Mouse (Mus musculus) forebrain, embryonic 10.5 days (tissue): ENCODE results near the gene Btg1. TPM values are rescaled to one million over a fixed set of nuclear protein-coding genes. Genes with fewer than 3 reads are reported as not detected.

Source experiments
- DNase-seq: peaks from one replicate; pipeline ENCODE4 v3.0.0-alpha.2; 2017; ENCODE audit warnings: low spot score; ENCODE audit errors: extremely low spot score
- H3K27ac ChIP-seq: fragments of 300-500 bp; sonication (generic); 2 replicates; pipeline ENCODE4 v1.5.1; 2016; ENCODE audit warnings: mild to moderate bottlenecking
- H3K27me3 ChIP-seq: fragments of 300-500 bp; sonication (generic); 2 replicates; pipeline ENCODE4 v1.6.1; 2016; ENCODE audit warnings: mild to moderate bottlenecking; ENCODE audit not compliant: poor library complexity, severe bottlenecking
- H3K36me3 ChIP-seq: fragments of 300-500 bp; sonication (generic); replicated peaks from 2 replicates; pipeline ENCODE4 v1.6.1; 2016; ENCODE audit warnings: mild to moderate bottlenecking, moderate library complexity
- H3K4me1 ChIP-seq: fragments of 300-500 bp; sonication (generic); 2 replicates; pipeline ENCODE4 v1.6.1; 2016
- H3K4me3 ChIP-seq: fragments of 300-500 bp; sonication (generic); 2 replicates; pipeline ENCODE4 v1.5.1; 2016; ENCODE audit warnings: mild to moderate bottlenecking, moderate library complexity
- H3K9me3 ChIP-seq: fragments of 300-500 bp; sonication (generic); 2 replicates; pipeline ENCODE4 v1.6.1; 2016; ENCODE audit warnings: mild to moderate bottlenecking, moderate library complexity
- WGBS: fragments of 180-500 bp; shearing (Covaris S2); methylation state at CpG from one replicate; pipeline ENCODE4 v1.1.7; 2016; 5-methylcytosine and 5-hydroxymethylcytosine counted together
- polyA plus RNA-seq: library from polyadenylated mRNA; unstranded; fragments of >200 nt; fragmentation: Nextera tagmentation; extraction: Ambion mirVana; gene quantifications from 2 replicates; pipeline ENCODE4 v1.2.1, GENCODE M21; 2016

Gene Btg1
- polyA plus RNA-seq, 1 experiment from 2014 or later: 20.7 TPM

DNA sequence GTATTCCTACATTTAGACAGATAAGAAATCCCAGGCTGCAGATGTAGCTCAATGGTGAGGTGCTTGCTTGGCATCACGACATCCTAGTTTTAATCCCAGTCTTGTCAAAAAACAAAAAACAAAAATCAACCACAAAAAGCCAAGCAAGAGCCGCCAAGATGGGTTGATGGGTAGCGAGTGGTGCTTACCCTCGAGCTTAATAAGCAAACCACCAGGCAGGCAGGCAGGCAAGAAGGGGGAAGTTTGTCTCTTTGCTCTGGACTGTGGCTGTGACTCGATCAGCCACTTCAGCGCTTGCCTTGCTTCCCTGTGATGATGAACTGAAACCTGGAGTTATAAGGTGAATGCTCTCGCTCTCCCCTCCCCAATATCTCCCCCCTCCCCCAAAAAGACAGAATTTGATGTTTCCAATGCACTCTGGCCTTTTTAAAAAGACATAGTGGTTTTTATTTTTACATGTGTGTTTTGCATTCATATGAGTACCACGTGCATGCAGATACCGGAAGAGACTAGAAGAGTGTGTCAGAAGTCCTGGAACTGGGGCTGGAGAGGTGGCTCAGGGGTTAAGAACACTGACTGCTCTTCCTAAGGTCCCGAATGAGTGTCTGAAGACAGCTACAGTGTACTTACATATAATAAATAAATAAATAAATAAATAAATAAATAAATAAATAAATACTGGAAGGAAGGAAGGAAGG is 21.2 kb upstream of the Btg1 start:
- H3K27ac ChIP-seq: no peak overlapping the region
- DNase-seq: no peak
- H3K4me1 ChIP-seq: no peaks in the 10 kb centered on the region
- H3K27me3 ChIP-seq: no peaks in the 10 kb centered on the region
- H3K4me3 ChIP-seq: no peak overlapping the region
- WGBS: 91% methylated on average over 10 of the region's 10 CpGs
- no peaks in the 10 kb centered on the region for H3K36me3 ChIP-seq
- H3K9me3 ChIP-seq: no peaks in the 10 kb centered on the region

DNA sequence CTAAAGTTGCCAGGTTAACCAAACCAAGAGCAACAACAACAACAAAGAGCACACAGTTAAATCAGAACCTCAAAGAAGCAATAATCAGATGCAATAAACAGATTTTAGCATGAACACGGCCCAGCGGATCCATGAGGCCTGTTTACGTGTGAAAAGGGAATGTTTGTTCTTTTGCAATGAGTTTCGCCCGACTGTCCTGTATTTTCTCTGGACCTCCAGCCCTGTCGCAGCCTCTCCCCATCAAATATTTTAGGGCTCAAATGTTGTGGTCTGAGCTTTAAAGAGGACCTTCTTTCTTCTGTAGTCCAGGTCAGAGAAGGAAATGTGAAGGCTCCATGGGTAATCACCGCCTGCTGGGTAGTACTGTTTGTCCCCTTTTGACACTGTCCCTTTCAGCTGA is 20.4 kb upstream of the Btg1 start:
- no peaks in the 10 kb centered on the region for H3K9me3 ChIP-seq
- no peak for DNase-seq
- H3K27me3 ChIP-seq: no peaks in the 10 kb centered on the region
- H3K27ac ChIP-seq: no peak overlapping the region
- whole genome bisulfite sequencing: 95% methylated on average over 7 of the region's 7 CpGs
- H3K4me3 ChIP-seq: no peak overlapping the region
- no peaks in the 10 kb centered on the region for H3K4me1 ChIP-seq
- H3K36me3 ChIP-seq: no peaks in the 10 kb centered on the region

- H3K27me3 ChIP-seq: no peaks in the 10 kb centered on the region
- no peak overlapping the region for H3K4me3 ChIP-seq
- H3K4me1 ChIP-seq: no peaks in the 10 kb centered on the region
- H3K27ac ChIP-seq: no peak overlapping the region
- DNase-seq: no peak
- H3K36me3 ChIP-seq: no peaks in the 10 kb centered on the region
- no peaks in the 10 kb centered on the region for H3K9me3 ChIP-seq
- WGBS: 89% methylated on average over 5 of the region's 5 CpGs
These were observed 17.2 kb upstream of the Btg1 start for GRCm38 (mm10) chr10:96599641-96600040.

GRCm38 (mm10) chr10:96601670-96602069 is 15.1 kb upstream of the Btg1 start:
- no peaks in the 10 kb centered on the region for H3K4me1 ChIP-seq
- H3K4me3 ChIP-seq: no peak overlapping the region
- DNase-seq: no peak
- no peaks in the 10 kb centered on the region for H3K36me3 ChIP-seq
- no peaks in the 10 kb centered on the region for H3K27me3 ChIP-seq
- H3K27ac ChIP-seq: no peak overlapping the region
- no peaks in the 10 kb centered on the region for H3K9me3 ChIP-seq
- WGBS: 94% methylated on average over 4 of the region's 4 CpGs

DNA sequence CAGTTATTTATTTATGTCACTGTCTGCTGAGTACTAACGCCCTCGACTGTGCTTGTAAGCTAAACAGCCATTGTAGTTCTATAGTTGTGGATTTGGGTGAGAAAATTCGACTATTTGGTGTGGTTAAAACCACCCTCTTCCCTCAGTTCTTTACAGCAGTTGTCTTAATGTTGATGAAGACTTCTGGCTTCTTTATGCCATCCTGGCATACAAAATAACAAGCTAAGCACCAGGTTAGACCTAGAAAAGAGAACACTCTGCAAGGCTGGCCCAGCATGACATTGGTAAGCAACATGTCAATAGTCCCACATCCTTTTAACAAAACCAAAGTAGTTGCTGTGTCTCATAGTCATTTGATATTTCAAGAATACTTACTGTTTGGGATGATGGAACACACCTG is 14.5 kb upstream of the Btg1 start:
- DNase-seq: no peak
- WGBS: 84% methylated on average over 3 of the region's 3 CpGs
- H3K9me3 ChIP-seq: no peaks in the 10 kb centered on the region
- H3K36me3 ChIP-seq: no peaks in the 10 kb centered on the region
- H3K4me1 ChIP-seq: no peaks in the 10 kb centered on the region
- no peak overlapping the region for H3K27ac ChIP-seq
- no peak overlapping the region for H3K4me3 ChIP-seq
- no peaks in the 10 kb centered on the region for H3K27me3 ChIP-seq

- Histone ChIP-seq H3K27me3 (no peaks in the 10 kb centered on the region), H3K27ac (no peak overlapping the region), H3K4me1 (no peaks in the 10 kb centered on the region), H3K9me3 (no peaks in the 10 kb centered on the region), H3K36me3 (no peaks in the 10 kb centered on the region), H3K4me3 (no peak overlapping the region)
- 97% methylated on average over 1 of the region's 1 CpGs for WGBS
- no peak for DNase-seq
These were observed 11.6 kb upstream of the Btg1 start for GRCm38 (mm10) chr10:96605168-96605567.

GRCm38 (mm10) chr10:96605856-96606255 is 10.9 kb upstream of the Btg1 start:
- no peaks in the 10 kb centered on the region for H3K9me3 ChIP-seq
- no peaks in the 10 kb centered on the region for H3K27me3 ChIP-seq
- no peaks in the 10 kb centered on the region for H3K36me3 ChIP-seq
- H3K4me3 ChIP-seq: no peak overlapping the region
- no peak overlapping the region for H3K27ac ChIP-seq
- WGBS: 95% methylated on average over 2 of the region's 2 CpGs
- DNase-seq: no peak
- no peaks in the 10 kb centered on the region for H3K4me1 ChIP-seq

DNA sequence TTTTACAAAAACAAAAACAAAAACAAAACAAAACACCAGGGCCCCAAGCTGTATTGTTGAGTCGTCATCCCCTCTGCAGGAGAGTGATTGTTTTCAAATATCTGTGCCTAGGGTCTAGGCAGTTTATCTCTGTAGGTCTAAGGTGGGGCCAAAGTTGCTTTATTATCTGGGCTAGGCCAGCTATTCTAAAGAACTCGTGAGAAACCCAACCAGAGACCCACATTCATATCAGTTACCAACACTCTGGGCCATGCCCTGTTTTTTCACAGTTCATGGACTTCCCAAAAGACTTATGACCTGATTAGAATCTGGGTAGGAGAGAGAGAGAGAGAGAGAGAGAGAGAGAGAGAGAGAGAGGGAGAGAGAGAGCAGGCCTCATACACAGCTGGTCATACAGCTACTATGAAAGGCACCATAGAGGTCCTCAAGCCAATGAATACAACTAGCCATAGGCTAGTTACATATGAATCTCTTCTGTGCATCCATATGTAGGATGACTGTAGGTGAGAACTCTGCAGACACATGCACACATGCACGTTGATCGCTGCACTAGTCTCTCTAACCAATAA is 9.1 kb upstream of the Btg1 start:
- no peaks in the 10 kb centered on the region for H3K4me1 ChIP-seq
- no peak overlapping the region for H3K4me3 ChIP-seq
- no peak overlapping the region for H3K27ac ChIP-seq
- H3K36me3 ChIP-seq: no peaks in the 10 kb centered on the region
- no peaks in the 10 kb centered on the region for H3K27me3 ChIP-seq
- DNase-seq: no peak
- WGBS: 90% methylated on average over 4 of the region's 4 CpGs
- H3K9me3 ChIP-seq: no peaks in the 10 kb centered on the region

DNA sequence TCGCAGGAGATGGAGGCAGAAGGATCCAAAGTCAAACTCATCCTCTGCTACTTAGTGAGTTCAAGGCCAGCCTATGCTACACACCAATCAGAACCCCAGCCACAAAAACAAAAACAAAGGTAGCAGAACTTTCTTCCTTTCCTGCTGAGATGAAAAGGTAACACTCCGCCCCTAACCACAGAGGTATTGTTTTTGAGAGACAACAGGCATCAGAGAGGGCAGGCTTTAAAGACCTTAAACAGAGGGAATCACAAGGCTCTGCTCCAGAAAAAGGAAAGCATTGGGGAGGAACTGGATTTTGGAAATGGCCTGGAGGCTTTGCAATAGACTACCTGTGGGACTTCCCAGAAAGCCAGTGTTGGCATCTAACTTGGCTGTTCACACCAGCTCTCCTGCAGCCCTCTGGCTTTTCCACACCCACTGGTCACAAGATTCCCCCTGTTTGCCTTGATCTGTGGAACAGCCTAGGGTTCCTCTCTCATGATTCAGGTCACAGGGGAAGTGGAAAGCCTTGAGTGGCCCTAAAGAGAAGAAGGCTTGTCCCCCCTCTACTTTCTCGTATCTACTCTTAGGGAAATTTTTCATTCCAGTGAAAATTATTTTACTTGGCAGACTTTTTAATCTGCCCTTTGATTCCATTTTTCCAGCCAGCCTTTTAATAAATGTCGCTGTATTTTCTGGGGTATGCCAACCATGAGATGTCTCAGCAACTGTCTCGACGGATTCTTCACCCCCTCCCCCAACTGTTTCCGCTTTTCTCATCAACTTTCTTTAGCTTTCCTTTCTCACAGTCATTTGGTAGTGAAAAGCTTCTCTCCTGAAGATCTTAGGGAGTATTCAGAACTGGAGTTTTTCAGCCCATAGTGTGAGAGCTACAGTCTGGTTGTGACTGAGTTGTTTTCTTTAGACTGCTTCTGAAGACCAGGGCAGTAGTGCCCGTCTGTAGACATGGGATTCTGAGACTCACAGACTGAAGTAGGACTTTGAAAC is 7.2 kb upstream of the Btg1 start:
- H3K27me3 ChIP-seq: no peaks in the 10 kb centered on the region
- no peaks in the 10 kb centered on the region for H3K9me3 ChIP-seq
- no peaks in the 10 kb centered on the region; the same call in 1 of the 2 replicates for H3K4me1 ChIP-seq
- WGBS: 88% methylated on average over 8 of the region's 8 CpGs
- no peak overlapping the region for H3K4me3 ChIP-seq
- no peak for DNase-seq
- no peak overlapping the region for H3K27ac ChIP-seq
- H3K36me3 ChIP-seq: no peaks in the 10 kb centered on the region

DNA sequence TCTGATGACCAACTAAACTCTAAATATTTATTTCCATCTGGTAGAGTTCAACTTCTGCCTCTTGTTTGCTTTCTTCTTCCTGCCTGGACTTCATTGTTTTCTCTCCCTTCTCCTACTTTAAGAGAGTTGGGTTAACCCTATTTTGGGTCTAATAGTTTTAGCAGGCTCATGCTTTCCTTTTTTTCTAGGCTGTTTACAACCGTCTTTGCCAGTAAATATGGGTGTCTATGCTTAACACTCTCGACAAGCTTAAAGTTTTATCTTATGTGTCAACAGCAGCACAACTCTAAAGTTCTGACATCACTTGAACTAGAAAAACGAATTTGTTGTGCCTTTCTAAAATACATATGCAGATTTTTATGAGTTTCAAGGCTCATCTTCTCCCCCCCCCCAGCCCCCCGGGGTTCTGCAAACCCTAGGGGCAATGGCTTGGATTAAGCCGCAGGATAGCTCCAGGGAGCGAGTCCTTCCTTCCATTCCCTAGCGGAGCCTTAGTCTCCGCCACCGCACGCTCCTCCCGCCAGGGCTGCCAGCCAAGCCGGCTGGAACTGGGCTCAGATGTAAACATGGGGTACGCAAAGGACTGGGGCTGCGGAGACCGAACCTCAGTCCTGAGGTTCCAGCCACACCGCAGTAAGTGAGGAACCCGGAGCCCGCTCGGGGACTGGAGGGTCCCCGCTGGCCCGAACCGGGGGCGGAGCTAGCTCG is 651 bp upstream of the Btg1 start:
- peaks cover 17% of the 10 kb centered on the region for H3K36me3 ChIP-seq
- peak overlapping the region; percentile 97 for H3K27ac ChIP-seq
- H3K27me3 ChIP-seq: no peaks in the 10 kb centered on the region
- no peak for DNase-seq
- 3% methylated on average over 24 of the region's 24 CpGs for WGBS
- peaks cover 30% of the 10 kb centered on the region for H3K4me1 ChIP-seq
- peak overlapping the region; percentile 96 for H3K4me3 ChIP-seq
- no peaks in the 10 kb centered on the region for H3K9me3 ChIP-seq

- DNase-seq: peak; percentile 68
- under 1% methylated on average over 77 of the region's 78 CpGs for WGBS
These were observed 580 bp downstream of the Btg1 start for GRCm38 (mm10) chr10:96617221-96617950.

More at GRCm38 (mm10) chr10:96617221-96617950, 580 bp downstream of the Btg1 start:
- Histone ChIP-seq H3K9me3 (no peaks in the 10 kb centered on the region), H3K36me3 (peaks cover 28% of the 10 kb centered on the region), H3K4me3 (peak overlapping the region; percentile 96), H3K27me3 (no peaks in the 10 kb centered on the region), H3K4me1 (peaks cover 40% of the 10 kb centered on the region), H3K27ac (peak overlapping the region; percentile 97)
